Mouse (Mus musculus) inflammation-experienced regulatory T-cells, adult 6 months (primary cell): Measurements from ENCODE around the gene Cfap43. TPM values are rescaled to one million over a fixed set of nuclear protein-coding genes. Genes with fewer than 3 reads are reported as not detected.
"Not testable (repeated sequence)": the region's sequence is repeated elsewhere in the genome, so short reads cannot be mapped to it uniquely, and the experiment has no call there.

Source experiments
- ATAC-seq: one replicate; pipeline ENCODE4 v1.8.0; 2017
- polyA plus RNA-seq, 3 experiments: library from polyadenylated mRNA; unstranded; fragments of 100-300 nt; shearing (Covaris generic); gene quantifications; one replicate each; pipeline ENCODE4 v1.2.1; 2017

The Cfap43 gene
- polyA plus RNA-seq, 3 experiments from 2014 or later = 0.34 to 0.48 (median 0.38) TPM

DNA sequence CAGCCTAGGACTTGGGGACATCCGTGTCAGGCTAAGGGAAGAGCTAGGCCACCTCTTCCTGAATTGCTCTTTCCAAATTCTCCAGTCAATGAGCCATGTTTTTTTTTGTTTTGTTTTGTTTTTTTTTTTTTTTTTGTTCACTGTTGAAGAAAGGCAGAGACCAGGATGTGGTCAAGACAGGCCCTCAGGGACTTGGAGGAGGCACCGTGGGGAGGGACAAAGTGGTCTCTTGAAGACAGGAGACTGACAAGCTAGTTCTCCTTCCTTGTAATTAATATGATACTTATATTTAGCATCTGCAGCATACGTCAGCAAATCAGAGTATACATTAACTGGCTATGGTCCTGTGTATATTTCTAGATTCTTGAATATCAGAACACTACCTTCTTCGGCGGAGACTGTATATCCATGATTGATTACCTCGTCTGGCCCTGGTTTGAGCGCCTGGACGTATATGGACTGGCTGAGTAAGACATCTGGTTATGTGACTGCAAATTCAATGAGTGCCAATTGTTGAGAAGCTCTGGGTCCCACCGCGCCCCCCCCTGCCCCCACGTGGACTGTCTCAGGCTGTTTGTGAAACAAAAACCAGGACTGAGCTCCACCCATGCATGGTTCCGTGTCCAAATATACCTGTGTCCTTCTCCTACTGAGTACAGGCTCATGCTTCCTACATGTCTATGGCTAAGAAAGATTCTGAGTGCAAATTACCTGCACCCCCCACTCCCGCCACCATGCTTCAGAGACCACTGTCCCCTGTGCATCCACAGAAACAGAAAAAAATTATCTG, 34.6 kb downstream of the Cfap43 start:
- ATAC-seq = no peak

DNA sequence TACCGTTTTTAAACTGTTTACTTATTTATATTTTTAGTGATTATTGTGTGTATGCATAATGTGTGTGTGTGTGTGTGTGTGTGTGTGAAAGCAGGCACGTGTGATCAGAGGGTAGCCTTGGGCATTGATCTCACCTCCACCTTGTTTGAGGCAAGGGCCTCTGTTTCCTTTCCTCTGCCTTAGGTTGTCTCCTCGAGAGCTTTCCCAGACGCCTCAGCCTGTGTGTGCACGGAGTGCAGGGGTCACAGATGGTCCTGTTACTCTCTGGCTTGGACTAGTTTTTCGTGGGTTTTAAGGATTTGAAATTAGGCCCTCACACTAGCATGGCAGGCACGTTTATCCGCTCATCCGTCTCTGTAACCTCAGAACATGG, 36.2 kb downstream of the Cfap43 start:
- ATAC-seq = no peak

DNA sequence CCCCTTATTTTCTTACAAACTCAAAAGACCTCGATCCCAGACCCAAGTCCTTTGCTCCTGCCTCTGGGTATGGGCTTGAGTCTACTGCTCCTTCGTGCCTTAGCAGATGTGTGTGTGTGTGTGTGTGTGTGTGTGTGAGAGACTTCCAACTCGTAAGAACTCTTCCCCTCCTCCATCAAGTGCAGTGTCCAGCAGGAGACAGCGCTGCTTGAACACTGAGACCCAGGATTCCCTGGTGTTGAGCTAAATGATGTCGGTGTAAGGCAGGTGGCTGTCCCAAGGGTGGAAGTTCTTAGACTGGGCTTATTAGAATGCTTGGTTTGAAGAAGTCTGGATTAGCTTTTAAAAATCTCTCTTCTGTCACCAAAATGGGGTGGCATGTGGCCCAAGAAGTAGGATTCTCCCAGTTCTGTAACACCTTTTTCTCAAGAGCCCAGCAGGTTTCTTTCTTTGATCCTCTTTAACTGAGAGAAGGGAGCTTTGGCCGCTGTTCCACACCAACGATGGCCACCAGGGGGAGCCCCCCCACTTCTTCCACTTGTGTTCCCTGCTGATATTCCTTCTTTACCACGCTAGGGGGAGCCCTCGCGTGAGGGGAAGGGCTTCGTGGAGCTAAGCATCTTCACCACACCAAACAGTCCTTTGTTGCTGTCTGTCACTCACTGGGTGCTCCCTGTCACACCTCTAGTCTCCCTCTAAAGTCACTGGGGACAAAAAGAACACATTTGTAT, 36.8 kb downstream of the Cfap43 start:
- ATAC-seq = peak; percentile 81

DNA sequence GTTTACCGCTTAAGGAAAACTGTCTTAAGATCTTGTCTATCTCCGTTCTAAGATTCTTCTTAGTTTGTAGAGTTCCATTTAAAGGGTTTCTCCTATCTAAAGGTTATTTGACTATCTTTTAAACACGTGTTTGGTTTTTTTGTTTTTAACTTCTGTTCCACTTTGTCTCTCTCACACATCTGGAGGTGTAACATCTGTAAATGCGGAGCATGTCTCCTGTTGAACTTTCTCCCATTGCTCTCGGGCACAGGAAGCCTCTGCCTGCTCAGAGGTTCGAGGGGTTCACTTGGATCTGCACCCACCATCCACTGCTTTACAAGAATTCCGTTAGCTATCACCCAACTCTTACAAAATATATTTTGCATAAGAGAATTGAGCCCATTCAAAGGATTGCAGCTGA, 37.5 kb downstream of the Cfap43 start:
- ATAC-seq = no peak

DNA sequence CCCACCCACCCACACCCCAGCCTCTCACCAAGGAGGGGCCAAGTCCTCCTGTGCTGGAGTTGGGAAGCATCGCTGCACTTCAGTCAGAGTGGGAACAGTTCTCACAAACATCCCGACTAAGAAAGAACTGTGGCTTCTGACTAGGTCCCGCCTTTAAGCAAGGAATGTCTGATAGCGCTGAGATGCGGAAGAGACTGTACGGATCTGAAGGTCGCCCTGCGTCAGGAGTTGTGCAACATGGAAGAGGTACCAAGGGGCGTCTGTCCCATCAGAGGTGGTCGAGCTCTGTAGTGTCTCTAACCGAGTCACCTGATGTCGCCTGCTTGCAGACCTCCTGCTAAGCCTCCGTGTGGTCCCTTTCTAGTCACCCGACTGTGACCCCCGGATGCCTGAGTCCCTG, 42.8 kb downstream of the Cfap43 start:
- ATAC-seq = no peak

DNA sequence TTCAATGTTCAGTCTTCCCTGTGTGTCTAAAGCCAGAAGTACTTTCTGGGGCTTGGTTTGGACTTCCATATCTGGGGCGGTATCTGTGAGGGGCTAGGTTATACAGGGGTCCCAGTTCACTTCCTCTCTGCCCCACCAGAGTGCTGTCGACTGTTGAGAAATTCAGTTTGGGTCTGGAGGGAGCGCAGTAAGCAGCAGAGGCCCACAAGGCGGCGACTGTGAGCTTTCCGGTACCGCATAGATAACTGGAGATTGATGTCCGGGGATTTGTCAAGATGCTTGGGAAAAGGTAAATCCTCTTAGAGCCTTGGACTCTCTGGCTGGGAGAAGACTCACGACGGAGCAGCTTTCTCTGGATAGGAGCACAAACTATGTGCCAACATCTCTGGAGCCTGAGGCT, 47.6 kb downstream of the Cfap43 start:
- ATAC-seq = no peak

DNA sequence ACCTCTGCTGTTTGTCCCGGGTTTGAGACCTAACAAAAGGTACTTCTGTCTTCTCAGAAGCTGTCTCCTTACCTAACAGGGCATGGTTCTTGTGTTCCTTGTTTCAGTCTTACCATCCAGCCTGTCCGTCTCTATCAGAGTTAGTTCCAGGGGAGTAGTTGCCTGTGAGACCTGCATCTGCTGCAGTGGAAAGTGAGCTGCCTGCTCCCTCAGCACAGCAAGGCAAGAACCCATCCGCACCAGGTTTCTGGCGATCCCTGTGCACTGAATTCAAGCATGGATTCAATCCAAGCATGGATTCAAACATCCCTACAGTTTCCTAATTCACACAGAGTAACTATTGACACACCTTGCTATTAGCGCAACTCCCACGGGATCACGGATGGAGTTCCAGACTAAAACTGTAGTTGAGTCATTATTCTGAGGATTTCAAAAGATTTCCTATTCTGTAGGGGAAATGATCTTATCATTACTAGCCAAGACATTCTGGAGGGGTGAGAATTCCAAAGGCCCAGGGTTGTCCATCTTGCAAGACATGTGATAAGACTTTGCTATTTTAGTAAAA, 48.9 kb downstream of the Cfap43 start:
- no peak for ATAC-seq

DNA sequence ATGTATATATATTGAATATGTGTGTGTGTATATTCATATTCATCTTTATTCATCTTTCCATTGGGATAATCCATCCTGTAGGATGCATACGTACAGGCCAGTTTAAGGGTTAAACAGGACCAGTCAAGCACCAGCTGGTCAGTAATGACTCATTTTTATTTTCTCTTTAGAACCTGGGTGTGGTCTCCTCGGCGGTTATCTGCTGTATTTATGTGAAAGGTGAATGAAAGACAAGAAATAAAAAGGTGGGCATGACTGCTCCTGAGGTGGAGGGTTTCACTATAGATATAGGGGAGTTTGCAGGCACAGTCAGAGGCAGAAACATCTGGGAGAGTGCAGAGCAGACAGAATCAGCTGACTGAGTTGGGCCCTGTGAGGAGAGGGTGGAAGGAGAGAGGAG, 49.6 kb downstream of the Cfap43 start:
- ATAC-seq = no peak

DNA sequence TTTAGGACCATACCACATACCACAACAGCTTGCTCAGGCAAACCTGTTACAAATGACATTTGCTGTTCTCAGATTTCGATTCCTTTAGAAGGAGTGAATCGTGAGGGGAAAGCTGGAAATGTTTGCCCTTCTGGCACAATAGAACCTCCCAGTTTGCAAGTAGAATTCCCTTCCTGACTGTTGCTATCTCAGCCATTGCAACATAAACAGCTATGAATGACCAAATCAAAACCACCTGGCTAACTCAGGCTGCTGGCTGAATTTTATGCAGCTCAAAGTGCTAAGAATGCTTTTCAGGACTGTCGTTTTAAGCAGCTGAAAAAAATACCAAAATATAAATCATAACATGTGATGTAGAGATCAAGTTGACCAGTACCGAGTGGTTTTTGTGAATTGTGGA, 50.1 kb downstream of the Cfap43 start:
- ATAC-seq = no peak

DNA sequence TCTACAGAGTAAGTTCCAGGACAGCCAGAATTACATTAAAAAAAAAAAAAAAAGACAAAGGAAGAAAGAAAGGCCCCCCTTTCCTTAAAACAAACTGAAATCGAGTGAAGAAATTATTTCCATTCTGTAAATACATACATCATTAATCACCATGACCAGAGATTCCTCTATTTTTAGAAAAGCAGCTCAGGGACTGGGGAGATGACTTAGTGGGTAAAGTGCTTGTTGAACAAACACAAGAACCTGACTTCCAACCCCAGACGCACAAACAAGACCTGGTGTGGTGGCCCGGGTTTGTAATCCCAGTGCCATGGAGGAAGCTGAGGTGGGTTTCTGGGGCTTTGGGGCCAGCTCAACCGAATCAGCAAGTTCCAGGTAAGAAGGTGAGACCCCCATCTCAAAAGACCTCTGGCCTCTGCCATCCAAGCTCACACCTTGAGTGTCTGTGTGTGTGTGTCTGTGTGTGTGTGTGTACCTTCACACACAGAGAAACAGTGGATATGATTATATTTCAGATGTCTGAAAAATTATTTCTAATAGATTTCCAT, 51.4 kb downstream of the Cfap43 start:
- ATAC-seq = no peak

DNA sequence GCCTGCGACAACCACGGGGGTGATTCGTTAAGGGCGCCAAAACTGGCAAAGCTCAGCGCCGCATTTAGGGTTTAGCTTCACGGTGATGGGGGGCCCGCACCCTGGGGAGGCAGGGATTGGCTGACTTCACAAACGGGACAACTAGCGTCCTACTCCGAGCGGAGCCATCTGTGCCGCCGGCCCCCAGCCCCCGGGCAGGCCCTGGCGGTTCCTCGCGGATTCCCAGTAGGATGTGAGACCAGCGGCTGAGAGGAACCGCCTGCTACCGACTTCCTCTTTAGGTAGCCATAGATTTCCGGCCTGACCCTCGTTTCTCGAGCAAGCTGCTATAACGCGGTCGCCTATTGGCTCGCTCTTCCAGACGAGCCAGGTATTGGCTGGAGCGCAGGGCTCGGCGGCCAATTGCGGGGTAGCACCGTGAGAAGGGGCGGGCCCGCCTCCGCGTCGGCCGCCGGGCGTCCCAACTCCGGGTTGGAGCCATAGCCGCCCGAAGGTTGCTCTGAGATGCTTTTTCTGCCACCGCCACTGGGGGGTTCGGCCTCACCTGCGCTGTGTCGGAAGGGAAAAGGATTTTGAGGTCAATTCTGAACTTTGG, 53.6 kb downstream of the Cfap43 start, which contains the start of gene Gsto2:
TSS of gene Gsto2 (plus strand) at position 182 of the 595 bp plus-strand sequence.
- peak; percentile 99 for ATAC-seq

DNA sequence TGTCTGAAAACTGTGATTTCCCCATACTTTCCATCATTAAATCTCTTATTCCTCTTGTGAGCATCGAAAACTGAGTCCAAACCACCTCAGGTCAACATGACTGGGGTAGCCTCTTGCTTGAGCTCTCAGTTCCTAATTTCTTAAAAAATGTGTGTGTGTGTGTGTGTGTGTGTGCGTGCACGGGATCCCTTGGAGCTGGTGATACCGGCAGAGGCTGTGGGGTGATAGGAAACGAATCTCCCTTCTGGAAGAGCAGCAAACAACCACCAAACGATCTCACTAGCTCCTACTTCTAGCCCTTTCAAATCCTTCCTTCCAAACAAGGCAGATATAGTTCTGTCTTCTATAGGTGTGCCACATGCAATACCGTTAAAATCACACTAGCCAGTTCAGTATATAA, 54.4 kb downstream of the Cfap43 start:
- ATAC-seq = no peak

DNA sequence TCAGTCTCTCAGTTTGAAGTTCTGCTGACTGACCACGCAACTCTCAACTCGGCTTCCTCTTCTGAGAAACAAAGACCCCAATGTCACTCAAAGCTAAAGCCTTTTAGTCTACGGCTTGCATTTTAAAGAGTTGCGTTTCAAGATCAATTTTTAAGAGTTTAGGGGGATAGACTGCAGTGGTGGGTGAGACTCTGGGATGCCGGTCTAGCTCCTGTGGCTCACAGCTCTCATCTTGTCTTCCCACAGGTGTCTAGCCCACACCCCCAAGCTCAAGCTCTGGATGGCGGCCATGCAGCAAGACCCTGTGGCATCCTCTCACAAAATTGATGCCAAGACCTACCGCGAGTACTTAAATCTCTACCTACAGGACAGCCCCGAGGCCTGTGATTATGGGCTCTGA, 55.0 kb downstream of the Cfap43 start:
- no peak for ATAC-seq

DNA sequence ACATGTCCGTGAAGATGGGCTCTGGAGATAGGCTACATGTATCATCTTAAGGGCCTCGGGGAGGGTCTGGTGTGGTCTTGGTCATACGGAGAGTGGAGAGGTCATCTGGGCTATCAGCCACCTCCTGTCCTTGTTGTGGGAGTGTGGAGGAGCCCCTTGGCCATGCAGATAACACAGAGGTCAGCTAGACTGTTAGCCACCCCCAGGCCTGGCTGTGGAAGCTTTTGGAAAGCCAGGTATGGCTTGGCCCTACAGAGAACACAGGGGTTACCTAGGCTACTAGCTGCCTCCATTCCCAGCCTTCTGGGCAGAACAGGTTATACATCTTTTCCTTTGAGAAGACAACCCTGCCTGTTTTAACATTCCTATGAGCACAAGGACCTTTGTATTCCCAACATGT, 56.5 kb downstream of the Cfap43 start:
- no peak for ATAC-seq

DNA sequence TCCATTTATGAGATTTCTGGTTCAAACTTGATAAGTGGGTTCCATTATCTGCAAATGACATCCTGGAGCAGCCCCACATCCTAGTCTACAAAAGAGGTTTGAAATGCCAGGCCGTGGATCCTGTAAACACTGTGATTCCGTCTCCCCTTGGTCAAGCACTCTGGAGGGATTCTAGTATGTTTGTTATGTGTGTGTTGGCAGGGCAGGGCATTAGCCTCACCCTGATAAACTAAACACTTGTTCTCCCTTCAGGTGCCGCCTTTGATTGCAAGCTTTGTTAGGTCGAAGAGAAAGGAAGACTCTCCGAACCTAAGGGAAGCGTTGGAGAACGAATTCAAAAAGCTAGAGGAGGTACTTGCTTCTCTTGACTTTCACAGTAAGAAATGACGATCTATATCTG, 59.9 kb downstream of the Cfap43 start:
- ATAC-seq = no peak

DNA sequence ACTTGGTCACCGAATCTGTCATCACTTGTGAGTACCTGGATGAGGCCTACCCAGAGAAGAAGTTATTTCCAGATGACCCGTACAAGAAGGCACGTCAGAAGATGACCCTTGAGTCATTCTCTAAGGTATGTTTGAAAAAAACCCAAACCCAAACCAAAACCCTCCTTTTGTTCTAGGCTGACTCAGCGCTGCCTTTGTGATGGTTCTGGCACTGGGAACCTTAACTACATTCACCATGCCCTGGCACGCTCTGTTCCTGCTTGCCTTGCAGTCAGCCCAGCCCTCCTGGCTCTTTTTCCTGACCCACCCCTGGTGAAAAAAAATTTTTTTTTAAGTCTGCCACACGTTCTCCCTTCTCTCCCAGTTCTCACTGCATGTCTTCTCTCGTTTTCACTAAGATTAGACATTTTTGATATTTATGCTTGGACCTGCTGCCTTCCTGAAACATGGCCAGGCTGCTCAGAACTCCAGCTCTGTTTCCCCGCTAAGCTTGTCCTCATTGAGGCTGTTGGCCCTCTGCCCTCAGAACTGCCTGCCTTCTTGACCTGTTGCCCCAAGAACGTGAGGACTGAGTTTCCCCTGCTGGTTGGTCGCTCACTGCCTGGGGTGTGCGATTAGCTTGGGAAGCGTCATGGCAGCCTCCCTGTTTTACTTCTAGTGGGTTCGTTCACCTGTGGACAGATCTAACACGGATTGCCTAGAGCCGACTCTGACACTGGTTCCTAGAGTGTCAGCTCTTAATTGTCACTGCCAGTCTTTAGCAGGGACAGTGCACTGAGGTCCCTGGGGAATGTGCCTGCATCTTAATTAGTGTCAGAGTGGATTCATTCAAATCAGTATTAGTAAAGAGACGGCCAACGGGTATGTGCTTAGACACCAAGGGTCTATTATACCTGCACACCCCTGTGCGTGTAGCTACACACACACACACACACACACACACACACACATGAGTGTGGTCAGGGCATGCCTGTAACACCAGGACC, 60.8 kb downstream of the Cfap43 start:
- no peak for ATAC-seq

DNA sequence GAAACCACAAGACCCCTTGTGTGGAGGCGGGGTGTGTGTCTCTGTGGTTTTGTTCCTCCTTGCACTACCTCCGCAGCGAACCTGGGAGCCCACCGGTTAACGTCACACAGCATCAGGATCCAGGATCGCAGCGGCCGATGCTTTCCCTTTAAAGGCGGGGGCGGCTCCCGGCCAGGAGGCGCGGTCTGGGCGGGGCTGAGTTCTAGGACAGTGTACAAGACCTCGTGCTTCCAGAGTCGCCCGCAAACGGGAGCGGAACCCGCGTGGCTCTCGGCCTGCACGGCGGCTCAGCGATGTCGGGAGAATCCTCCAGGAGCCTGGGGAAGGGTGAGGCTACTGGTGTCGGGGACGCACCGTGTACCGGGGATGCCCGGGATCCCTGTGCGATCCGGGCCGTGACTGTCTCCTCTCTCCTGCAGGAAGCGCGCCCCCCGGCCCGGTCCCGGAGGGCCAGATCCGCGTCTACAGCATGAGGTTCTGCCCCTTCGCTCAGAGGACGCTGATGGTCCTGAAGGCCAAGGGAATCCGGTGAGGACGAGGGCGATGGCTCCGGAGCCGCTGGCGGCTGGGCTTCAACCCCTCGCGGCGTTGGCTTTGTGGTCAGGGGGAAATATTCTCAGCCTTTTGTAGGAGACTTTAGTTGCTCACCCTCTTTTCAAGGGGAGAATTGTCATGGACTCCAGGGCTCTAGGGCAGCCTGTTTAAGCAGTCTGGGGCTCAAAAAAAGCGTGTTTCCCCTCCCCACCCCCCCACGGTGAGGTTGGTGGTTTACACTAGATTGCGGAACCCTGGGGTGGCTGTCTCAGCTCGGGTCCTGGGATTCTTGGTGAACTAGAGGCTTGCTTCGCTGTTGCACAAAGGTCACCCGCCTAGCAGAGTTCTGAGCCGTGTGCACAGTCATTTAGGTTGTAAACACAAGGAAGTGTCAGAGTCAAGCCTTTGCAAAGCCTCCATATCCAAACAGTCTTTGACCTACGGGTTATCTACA, 64.0 kb downstream of the Cfap43 start, which contains the start of gene Gsto1:
TSS of gene Gsto1 (plus strand) at position 175 of the 988 bp plus-strand sequence.
- ATAC-seq = peak; percentile 84

DNA sequence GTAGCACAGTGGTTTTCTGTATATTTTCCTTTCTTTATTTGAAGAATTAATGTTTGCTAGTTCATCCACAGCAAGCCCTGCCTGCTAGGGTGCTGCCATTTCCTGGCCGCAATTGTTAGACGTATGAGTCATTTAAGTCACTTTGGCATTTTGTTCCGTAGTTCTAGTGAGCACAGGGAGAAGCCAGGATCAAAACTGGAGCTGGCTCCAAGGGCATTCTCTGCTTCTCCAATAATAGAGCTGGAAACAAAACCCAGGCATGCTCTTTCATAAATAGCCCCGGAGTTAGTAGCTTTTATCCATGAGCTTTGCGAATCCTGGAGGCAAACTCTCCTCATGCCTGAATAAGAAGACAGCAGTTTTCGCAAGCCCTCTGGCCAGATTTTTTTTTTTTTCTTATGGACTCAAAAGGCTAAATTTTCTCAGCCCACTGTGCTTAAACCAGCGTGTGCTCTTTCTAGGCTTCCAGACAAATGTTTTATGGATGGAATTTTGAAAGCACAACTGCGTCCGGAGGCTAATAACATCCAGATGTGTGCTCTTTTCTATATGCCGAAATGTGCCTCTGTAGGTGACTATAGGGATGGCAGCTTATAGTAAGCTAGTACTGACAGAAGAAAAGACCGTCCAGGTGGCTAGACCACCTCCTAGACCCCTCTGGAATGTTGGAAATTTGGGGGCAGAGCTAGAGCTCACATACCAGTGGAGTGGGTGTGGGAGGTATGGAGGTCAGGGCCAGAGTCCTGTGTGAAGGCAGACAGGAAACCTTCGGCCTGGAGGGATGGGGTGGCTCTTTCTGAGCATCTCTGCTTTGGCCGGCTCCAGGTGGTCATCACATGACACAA, 64.9 kb downstream of the Cfap43 start:
- ATAC-seq = peak; percentile 29

DNA sequence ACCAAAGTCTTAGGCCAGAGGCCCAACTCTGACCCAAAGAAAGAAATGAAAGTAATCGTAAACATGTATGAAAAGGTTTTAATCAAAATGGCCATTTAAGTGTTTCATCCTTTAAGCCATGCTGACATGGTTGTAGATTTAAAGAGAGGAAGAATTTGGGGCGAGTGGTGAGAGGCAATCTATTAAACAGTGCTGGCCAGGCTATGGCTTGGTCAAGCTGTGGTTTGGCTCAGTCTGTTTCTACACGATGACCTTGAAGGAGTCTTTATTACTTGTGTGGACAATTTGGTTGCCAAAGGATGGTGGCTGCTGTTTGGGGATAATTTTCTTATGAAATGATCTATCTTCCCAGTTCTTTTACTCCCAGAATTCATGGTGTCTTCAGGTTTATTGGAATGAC, 66.0 kb downstream of the Cfap43 start:
- no peak for ATAC-seq

DNA sequence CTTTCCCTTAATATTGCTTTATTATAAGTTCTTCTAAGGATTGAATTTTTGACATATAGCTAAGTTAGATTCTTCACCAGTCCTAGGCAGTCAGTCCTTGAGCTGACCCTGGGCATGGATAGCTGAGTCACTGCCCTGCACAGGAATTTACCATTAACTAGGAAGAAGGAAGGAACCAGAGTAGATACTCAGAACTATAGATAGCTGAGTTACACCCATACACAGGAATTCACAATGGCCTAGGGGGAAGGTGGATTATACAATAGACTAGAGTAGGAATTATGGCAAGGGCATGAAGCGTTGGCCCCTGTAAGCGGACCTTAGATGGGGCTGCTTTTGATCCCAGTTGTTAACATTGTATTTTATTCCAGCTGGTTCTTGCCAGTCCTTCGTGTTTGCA, 67.0 kb downstream of the Cfap43 start:
- not testable (repeated sequence) for ATAC-seq
